Mouse (Mus musculus) lung, adult 18-20 months (tissue): Measurements from ENCODE around the gene Lrrc2.
A peak's percentile ranks its signal among the peaks of the same experiment; 100 is the strongest.

Experiments used
- DNase-seq, 2 experiments: peaks; one replicate each; pipeline ENCODE4 v3.0.0; 2022; ENCODE audit warnings: mixed read lengths in 2 of 2

The Lrrc2 gene

DNA sequence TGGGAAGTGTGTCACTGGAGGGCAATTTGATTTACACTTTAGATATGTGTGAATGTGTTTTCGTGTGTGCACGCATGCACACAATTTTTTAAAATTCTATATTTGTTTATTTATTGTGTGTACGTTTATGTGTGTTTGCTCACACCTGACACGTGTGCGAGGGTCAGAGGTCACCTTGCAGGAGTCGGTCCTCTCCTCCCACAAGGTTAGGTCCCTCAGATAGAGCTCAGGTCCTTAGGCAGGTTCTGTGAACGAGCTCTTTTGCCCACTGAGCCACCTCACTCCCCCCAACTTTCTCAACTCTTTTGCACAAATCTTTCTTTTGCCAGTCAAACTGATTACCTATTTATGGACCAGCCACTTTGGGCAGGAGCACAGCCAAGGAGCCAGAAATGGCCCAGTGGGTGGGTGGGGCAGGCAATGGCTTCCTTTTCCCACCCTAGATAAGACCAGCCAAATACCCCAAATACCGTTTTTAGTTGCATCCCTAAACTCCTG is 2.5 kb upstream of the Lrrc2 start:
- DNase-seq: no peak

GRCm38 (mm10) chr9:110950109-110950508 is 1.2 kb upstream of the Lrrc2 start:
- no peak for DNase-seq

DNA sequence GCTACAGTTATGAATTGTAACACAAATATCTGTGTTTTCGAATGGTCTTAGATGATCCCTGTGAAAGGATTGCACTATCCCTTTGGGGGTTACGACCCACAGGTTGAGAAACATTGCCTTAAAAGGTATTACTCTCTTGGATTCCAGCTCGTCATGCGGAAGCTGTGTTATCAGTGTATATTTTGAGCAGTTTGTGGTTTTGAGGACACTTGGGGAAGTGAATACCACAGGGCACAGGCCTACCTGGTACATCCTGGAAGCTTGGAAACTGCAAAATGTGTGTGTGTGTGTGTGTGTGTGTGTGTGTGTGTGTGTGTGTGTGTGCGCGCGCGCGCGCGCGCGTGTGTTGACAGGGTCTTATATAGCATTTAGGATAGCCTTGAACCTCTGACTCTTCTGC is 521 bp downstream of the Lrrc2 start:
- no peak for DNase-seq

GRCm38 (mm10) chr9:110952398-110952797 is 1.1 kb downstream of the Lrrc2 start:
- DNase-seq: no peak

- no peak for DNase-seq
These were observed 1.7 kb downstream of the Lrrc2 start for GRCm38 (mm10) chr9:110952931-110953549.

- peak; percentile 47 to 60 for DNase-seq
These were observed 2.5 kb downstream of the Lrrc2 start for GRCm38 (mm10) chr9:110953550-110954461.

DNA sequence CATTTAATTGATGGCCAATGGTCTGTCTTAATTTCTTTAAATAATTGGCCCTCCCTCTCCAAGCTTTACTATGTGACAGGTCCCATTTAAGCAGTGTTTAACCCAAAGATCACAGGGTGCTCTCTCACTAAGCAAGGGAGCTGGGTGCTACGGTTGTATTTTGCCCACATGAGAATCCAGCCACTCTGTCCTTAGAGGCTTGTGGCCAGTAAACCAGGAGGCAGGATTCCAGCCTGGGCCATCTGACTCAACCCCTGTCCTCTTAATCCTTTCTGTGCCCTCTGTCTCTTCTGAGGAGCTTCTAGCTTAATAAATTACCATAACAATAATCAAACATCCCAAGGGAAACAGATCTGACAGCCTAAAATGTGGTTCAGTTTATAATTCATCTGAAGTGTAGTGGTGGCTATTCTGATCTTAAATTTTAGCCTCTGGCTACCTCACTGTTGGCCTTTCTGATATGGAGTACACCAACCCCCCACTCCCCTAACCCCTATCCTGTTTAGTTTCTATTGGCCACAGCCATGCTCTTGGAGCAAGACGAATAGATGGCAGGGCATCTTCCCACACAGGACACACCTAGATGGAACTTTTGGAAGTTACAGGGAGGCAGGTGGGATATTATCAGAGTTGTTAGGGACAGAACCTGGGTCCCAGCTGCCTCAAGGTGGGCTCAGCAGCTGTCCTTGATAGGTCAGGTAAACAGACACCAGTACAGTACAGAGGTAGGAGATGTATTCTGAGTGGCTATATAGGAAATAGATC is 3.5 kb downstream of the Lrrc2 start:
- no peak for DNase-seq

- no peak for DNase-seq
These were observed 4.6 kb downstream of the Lrrc2 start for GRCm38 (mm10) chr9:110955962-110956361.

DNA sequence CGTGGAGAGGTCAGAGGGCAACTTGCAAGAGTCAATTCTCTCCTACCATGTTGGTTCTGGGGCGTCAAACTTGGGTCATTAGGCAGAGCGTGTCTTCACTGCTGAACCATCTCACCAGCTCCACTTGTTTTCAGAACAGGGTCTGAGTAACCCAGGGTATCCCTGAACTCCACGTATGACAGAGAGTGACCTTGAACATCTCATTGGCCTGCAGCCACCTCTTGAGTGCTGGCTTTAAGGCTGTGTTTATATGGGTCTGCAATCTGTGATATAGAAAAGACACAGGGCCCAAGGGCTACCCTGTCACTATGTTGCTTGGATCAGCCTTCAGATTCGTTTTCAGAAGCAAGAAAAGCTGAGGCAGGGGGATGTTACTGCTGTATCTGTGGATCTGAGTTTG is 8.3 kb downstream of the Lrrc2 start:
- no peak for DNase-seq

GRCm38 (mm10) chr9:110960230-110961149 is 9.1 kb downstream of the Lrrc2 start:
- no peak for DNase-seq

DNA sequence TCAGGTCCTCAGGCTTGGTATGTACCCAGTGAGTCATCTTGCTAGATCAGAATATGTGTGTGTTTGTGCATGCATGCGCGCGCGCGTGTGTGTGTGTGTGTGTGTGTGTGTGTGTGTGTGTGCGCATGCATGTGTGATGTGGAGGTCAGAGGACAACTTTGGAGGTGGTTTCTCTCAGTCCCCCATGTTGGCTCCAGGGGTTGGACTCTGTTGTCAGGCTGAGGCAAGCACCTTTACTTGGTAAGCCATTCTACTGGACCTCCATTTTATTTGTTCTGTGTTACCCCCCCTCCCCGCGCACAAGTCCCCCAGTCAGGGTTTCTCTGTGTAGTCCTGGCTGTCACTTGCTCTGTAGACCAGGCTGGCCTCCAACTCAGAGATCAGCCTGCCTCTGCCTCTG is 10.0 kb downstream of the Lrrc2 start:
- no peak for DNase-seq

DNA sequence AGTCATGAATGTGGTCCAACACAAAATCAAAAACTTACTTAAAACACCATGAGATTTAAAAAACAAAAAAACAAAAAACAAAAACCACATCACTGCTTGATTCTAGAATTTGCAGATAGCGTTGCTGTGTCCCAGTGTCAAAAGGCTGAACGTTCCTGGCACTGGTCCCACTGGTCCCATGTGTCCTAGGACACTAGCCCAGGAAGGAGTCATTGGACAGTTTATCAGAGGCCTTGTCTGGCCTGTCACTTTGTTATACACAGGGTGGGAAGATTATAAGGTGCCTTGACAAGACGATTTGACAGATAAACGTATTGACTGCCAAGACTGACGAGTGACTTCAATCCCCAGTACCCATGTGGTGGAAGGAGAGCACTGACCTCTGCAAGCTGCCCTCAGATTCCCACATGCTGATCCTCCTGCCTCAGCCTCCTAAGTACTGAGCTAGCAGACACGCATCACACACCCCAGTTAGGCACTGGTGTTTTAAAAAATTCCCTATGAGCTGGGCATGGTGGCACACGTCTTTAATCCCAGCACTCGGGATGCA is 12.3 kb downstream of the Lrrc2 start:
- DNase-seq: no peak

DNA sequence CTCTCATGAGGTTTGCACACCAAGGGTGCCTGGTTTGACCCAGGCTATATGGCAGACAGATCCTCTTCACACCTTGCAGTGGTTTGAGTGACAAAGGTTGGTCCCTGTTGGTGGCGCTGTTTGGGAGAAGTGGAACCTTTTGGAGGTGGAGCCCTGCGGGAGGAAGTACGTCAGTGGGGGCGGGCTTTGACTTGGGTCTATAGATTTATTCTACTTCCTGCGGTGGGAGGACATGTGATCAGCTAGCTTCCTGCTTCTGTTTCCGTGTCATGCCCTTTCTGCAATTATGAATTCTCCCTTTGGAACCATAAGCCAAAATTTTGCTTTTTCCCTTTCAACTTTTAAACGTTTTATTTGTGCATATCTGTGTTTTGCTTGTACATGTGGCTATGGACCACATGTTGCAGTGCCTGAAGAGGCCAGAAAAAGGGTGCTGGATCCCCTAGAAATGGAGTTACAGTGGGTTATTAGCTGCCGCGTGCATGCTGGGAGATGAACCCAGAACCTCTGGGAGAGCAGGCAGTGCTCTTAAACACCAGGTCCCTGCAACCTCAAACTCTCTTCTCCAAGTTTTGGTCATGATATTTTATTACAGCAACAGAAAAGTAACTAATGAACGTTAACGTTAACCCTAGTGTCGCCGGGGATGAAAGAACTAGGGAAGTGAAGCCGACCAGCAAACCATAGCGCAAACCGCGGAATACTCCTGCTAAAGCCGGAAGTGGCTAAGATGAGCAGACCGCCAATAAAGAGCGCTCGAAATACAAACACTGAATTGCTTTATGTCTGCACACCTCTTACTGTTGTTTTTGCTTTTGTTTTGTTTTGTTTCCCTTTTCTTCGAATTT is 13.9 kb downstream of the Lrrc2 start:
- no peak for DNase-seq

DNA sequence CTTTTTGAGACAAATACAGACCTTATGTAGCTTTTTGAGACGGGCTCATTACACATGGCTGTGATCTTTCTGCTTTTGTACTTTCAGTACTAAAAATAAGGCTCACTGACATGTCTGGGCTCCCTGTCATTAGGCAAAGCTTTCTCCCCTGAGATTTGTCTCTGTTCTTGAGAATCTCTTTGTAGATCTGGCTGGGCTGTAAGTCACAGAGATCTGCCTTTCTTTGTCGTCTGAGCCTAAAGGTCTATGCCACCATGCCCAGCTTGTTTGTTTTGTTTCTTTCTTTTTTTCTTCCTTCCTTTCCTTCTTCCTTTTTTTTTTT is 14.5 kb downstream of the Lrrc2 start:
- DNase-seq: no peak

DNA sequence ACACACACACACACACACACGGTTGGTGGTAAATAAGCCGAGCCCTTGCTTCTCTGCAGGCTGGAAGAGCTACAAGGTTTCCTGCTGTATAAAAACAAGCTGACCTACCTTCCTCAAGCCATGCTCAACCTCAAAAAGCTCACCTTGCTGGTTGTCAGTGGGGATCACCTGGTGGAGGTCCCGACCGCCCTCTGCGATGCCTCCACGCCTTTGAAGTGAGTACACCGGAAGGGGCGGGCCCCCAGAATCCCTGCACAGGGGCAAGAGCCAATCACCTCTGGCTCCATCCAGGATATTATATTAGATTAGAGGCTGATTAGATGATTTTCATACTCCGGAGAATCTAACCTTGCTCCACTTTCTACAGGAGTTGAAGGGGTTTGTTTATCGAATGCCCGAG is 28.1 kb downstream of the Lrrc2 start:
- DNase-seq: no peak

DNA sequence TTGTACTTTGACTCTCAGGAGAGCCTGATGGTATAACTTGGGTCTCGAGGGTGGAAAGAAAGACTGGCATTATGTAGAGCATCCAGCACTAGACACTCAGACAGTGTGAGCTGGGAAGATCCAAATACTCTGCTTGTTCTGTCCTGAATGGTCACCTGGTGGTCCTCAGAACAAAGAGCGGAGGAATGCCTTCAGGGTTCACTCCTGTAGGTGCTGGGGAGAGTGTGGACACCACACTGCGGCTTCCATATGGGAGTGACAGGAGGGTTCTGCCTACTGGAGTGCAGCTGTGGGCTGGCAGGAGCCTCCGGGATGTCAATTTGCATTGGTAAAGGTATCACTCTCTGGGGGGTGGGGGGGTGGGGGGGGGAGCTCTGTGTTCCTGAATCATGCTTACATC is 31.0 kb downstream of the Lrrc2 start:
- DNase-seq: no peak

DNA sequence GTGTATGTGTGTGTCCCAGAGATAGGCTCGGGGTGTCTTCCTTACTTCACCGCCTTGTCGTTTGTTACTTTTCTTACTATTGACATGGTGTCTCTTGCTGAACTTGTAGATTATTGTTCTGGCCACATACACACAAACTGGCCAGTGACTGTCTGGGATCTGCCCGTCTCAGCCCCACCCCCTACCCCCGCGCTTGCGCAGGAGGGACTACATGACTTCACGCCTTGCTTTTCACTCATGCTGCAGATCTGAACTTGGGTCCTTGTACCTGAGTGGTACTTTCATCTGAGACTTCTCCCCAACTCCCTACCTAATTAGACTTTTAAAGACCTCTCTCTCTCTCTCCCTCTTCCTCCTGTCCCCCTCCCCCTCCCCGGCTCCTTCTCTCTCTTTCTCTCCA is 32.8 kb downstream of the Lrrc2 start:
- DNase-seq: no peak

GRCm38 (mm10) chr9:110985541-110985940 is 34.2 kb downstream of the Lrrc2 start:
- DNase-seq: no peak

GRCm38 (mm10) chr9:110985951-110986350 is 34.6 kb downstream of the Lrrc2 start:
- no peak for DNase-seq

DNA sequence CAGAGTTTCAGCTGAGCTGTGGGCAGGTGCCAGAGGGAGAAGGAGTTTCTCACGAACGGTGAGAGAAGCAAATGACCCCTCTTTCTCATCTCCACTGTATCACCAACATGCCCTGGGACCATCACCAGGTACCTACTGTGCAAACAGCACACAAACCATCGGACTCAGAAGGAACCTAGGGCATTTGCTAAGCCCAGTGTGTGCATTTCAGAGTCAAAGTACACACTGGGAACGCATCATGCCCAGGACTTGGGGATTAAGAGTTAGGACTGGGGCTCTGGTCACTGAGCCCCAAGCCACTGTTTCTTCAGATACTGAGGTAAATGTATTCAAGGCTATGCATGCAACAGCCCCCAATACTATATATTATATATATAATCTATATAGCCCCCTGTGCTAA is 36.0 kb downstream of the Lrrc2 start:
- DNase-seq: no peak

- DNase-seq: no peak
These were observed 36.7 kb downstream of the Lrrc2 start for GRCm38 (mm10) chr9:110988078-110988477.
